Mouse (Mus musculus) megakaryocyte, embryonic 14.5 days (primary cell): ENCODE measurements around the gene Trim17.

ENCODE experiments used
- FLI1 ChIP-seq: IDR thresholded peaks from 2 replicates; pipeline ENCODE4 v1.6.1; 2012; ENCODE audit warnings: low read length, inconsistent platforms, mixed read lengths
- GATA1 ChIP-seq: IDR thresholded peaks from 3 replicates; pipeline ENCODE4 v1.6.1; 2012; ENCODE audit warnings: mixed read lengths, low read length, inconsistent platforms, borderline replicate concordance

- TF ChIP-seq GATA1: no peak
- no peak for TF ChIP-seq FLI1
Observed at GRCm38 (mm10) chr11:58948542-58949479, 5.7 kb upstream of the Trim17 start, which contains the start of gene Hist3h2ba.
